Mouse (Mus musculus): ENCODE results near the gene A430005L14Rik. TPM values are rescaled to one million over a fixed set of nuclear protein-coding genes. Genes with fewer than 3 reads are reported as not detected.
A peak's percentile ranks its signal among the peaks of the same experiment; 100 is the strongest.

The A430005L14Rik gene
- polyA plus RNA-seq, 1 experiment, result 42.6 TPM

DNA sequence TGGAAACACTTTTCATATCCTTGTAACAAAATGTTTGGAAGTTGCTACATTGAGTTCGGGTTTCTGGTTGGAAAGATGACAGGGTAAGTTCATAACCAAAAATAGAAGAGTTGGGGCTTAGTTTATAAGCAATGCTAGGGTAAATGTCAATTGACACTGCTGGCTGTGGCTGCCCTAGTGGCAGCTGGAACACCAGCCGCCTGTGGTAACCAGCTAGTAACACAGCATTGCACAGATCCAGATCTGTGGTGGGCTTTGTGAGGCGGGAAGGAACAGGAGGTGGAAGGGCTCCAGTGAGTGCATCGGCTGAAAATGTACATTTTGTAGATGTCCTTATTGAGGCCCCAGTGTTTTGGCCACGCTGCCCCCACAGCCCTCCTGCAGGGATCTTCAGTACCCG is 18.7 kb downstream of the A430005L14Rik start:
- TF ChIP-seq CTCF (IDR thresholded peaks at IDR 0.05; ENCODE audit: low read depth, low read length) (no peak), POLR2A (IDR thresholded peaks at IDR 0.05; ENCODE audit: insufficient read depth, low read length) (no peak), EP300 (IDR thresholded peaks at IDR 0.05; ENCODE audit: insufficient read depth, low read depth, low read length) (no peak)
- Histone ChIP-seq H3K36me3 (ENCODE audit: control insufficient read depth, insufficient read depth, low read length, poor library complexity, severe bottlenecking) (no peaks in the 10 kb centered on the region), H3K9me3 (replicated peaks; ENCODE audit: control insufficient read depth, insufficient read depth, low read length, poor library complexity, severe bottlenecking) (no peaks in the 10 kb centered on the region), H3K9ac (ENCODE audit: low read depth, poor library complexity, severe bottlenecking) (no peak overlapping the region), H3K4me1 (ENCODE audit: control insufficient read depth, insufficient read depth, low read length) (no peaks in the 10 kb centered on the region), H3K27ac (ENCODE audit: insufficient read depth, low read length) (no peak overlapping the region), H3K4me3 (ENCODE audit: low read depth, low read length) (no peak overlapping the region), H3K27me3 (ENCODE audit: control insufficient read depth, insufficient read depth, low read length, poor library complexity, severe bottlenecking) (no peaks in the 10 kb centered on the region)

- no peaks in the 10 kb centered on the region for H3K4me1 ChIP-seq (ENCODE audit: control insufficient read depth, insufficient read depth, low read length)
- peaks cover 3% of the 10 kb centered on the region; the same call in 1 of the 2 replicates for H3K36me3 ChIP-seq (ENCODE audit: control insufficient read depth, insufficient read depth, low read length, poor library complexity, severe bottlenecking)
- no peaks in the 10 kb centered on the region for H3K9me3 ChIP-seq (replicated peaks; ENCODE audit: control insufficient read depth, insufficient read depth, low read length, poor library complexity, severe bottlenecking)
- H3K4me3 ChIP-seq (ENCODE audit: low read depth, low read length), result no peak overlapping the region
- H3K9ac ChIP-seq (ENCODE audit: low read depth, poor library complexity, severe bottlenecking), result no peak overlapping the region
- TF ChIP-seq POLR2A (IDR thresholded peaks at IDR 0.05; ENCODE audit: insufficient read depth, low read length) (no peak), EP300 (IDR thresholded peaks at IDR 0.05; ENCODE audit: insufficient read depth, low read depth, low read length) (no peak), CTCF (IDR thresholded peaks at IDR 0.05; ENCODE audit: low read depth, low read length) (no peak)
- H3K27me3 ChIP-seq (ENCODE audit: control insufficient read depth, insufficient read depth, low read length, poor library complexity, severe bottlenecking), result no peaks in the 10 kb centered on the region
- no peak overlapping the region for H3K27ac ChIP-seq (ENCODE audit: insufficient read depth, low read length)
Observed at GRCm38 (mm10) chr4:153979243-153979642, 22.2 kb downstream of the A430005L14Rik start.

DNA sequence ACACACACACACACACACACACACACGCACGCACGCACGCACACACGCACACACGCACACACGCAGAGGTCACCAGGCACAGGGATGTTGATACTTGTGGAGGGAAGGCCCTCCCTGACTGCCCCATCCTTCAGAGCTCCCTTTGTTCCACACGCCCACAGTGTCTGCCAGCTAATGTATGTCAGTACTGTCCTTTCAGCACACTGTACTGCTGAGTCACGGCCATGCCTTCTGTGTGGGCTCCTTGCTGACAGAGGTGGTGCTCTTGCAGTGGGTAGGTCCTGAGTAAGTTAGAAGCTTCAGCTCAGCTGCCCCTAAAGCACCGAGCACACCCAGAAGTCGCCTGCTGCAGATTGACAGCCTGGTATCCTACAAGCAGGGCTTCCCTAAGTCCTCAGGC is 23.4 kb downstream of the A430005L14Rik start:
- peaks cover 3% of the 10 kb centered on the region; the same call in 1 of the 2 replicates for H3K36me3 ChIP-seq (ENCODE audit: control insufficient read depth, insufficient read depth, low read length, poor library complexity, severe bottlenecking)

GRCm38 (mm10) chr4:153992715-153993114 is 35.7 kb downstream of the A430005L14Rik start:
- H3K4me3 ChIP-seq (ENCODE audit: low read depth, low read length), result no peak overlapping the region
- no peak overlapping the region for H3K9ac ChIP-seq (ENCODE audit: low read depth, poor library complexity, severe bottlenecking)
- H3K4me1 ChIP-seq (ENCODE audit: control insufficient read depth, insufficient read depth, low read length), result peaks cover 3% of the 10 kb centered on the region
- no peaks in the 10 kb centered on the region for H3K9me3 ChIP-seq (replicated peaks; ENCODE audit: control insufficient read depth, insufficient read depth, low read length, poor library complexity, severe bottlenecking)
- H3K27ac ChIP-seq (ENCODE audit: insufficient read depth, low read length), result no peak overlapping the region
- H3K36me3 ChIP-seq (ENCODE audit: control insufficient read depth, insufficient read depth, low read length, poor library complexity, severe bottlenecking), result no peaks in the 10 kb centered on the region; the same call in 1 of the 2 replicates
- no peak for TF ChIP-seq EP300 (IDR thresholded peaks at IDR 0.05; ENCODE audit: insufficient read depth, low read depth, low read length)
- no peak for TF ChIP-seq POLR2A (IDR thresholded peaks at IDR 0.05; ENCODE audit: insufficient read depth, low read length)
- no peaks in the 10 kb centered on the region for H3K27me3 ChIP-seq (ENCODE audit: control insufficient read depth, insufficient read depth, low read length, poor library complexity, severe bottlenecking)

More for the DNA sequence above, 23.4 kb downstream of the A430005L14Rik start:
- no peaks in the 10 kb centered on the region for H3K27me3 ChIP-seq (ENCODE audit: control insufficient read depth, insufficient read depth, low read length, poor library complexity, severe bottlenecking)
- H3K4me1 ChIP-seq (ENCODE audit: control insufficient read depth, insufficient read depth, low read length), result no peaks in the 10 kb centered on the region
- no peaks in the 10 kb centered on the region for H3K9me3 ChIP-seq (replicated peaks; ENCODE audit: control insufficient read depth, insufficient read depth, low read length, poor library complexity, severe bottlenecking)
- no peak overlapping the region for H3K27ac ChIP-seq (ENCODE audit: insufficient read depth, low read length)
- no peak overlapping the region for H3K4me3 ChIP-seq (ENCODE audit: low read depth, low read length)
- TF ChIP-seq CTCF (IDR thresholded peaks at IDR 0.05; ENCODE audit: low read depth, low read length) (no peak), POLR2A (IDR thresholded peaks at IDR 0.05; ENCODE audit: insufficient read depth, low read length) (no peak), EP300 (IDR thresholded peaks at IDR 0.05; ENCODE audit: insufficient read depth, low read depth, low read length) (no peak)
- no peak overlapping the region for H3K9ac ChIP-seq (ENCODE audit: low read depth, poor library complexity, severe bottlenecking)

DNA sequence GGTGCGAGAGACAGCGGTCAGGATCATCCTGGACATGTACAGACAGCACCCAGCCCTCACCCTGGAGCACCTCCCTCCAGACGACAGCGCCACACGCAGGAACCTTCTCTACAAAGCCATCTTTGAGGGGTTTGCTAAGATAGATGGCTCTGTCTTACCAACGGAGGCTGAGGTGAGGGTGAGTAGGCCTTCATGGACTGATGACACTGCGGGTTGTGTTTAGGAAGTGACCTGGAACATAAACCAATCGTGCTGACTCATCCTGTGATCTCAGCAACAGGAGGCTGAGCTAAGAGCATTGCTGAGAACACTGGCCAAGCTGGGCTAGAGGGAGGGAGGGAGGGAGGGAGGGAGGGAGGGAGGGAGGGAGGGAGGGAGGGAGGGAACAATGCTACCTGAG is 36.5 kb downstream of the A430005L14Rik start:
- no peaks in the 10 kb centered on the region for H3K27me3 ChIP-seq (ENCODE audit: control insufficient read depth, insufficient read depth, low read length, poor library complexity, severe bottlenecking)
- peaks cover 3% of the 10 kb centered on the region for H3K4me1 ChIP-seq (ENCODE audit: control insufficient read depth, insufficient read depth, low read length)
- H3K9ac ChIP-seq (ENCODE audit: low read depth, poor library complexity, severe bottlenecking), result no peak overlapping the region
- no peak for TF ChIP-seq CTCF (IDR thresholded peaks at IDR 0.05; ENCODE audit: low read depth, low read length)
- TF ChIP-seq POLR2A (IDR thresholded peaks at IDR 0.05; ENCODE audit: insufficient read depth, low read length), result no peak
- no peak for TF ChIP-seq EP300 (IDR thresholded peaks at IDR 0.05; ENCODE audit: insufficient read depth, low read depth, low read length)
- peak overlapping the region; percentile 31 for H3K4me3 ChIP-seq (ENCODE audit: low read depth, low read length)
- H3K36me3 ChIP-seq (ENCODE audit: control insufficient read depth, insufficient read depth, low read length, poor library complexity, severe bottlenecking), result no peaks in the 10 kb centered on the region; the same call in 1 of the 2 replicates
- H3K9me3 ChIP-seq (replicated peaks; ENCODE audit: control insufficient read depth, insufficient read depth, low read length, poor library complexity, severe bottlenecking), result no peaks in the 10 kb centered on the region
- peak overlapping the region; percentile 29; the same call in 1 of the 2 replicates for H3K27ac ChIP-seq (ENCODE audit: insufficient read depth, low read length)

- H3K36me3 ChIP-seq (ENCODE audit: control insufficient read depth, insufficient read depth, low read length, poor library complexity, severe bottlenecking), result no peaks in the 10 kb centered on the region
- H3K27me3 ChIP-seq (ENCODE audit: control insufficient read depth, insufficient read depth, low read length, poor library complexity, severe bottlenecking), result no peaks in the 10 kb centered on the region
- no peaks in the 10 kb centered on the region for H3K4me1 ChIP-seq (ENCODE audit: control insufficient read depth, insufficient read depth, low read length)
- H3K9me3 ChIP-seq (replicated peaks; ENCODE audit: control insufficient read depth, insufficient read depth, low read length, poor library complexity, severe bottlenecking), result no peaks in the 10 kb centered on the region
- H3K27ac ChIP-seq (ENCODE audit: insufficient read depth, low read length), result no peak overlapping the region
- H3K4me3 ChIP-seq (ENCODE audit: low read depth, low read length), result no peak overlapping the region
- no peak for TF ChIP-seq CTCF (IDR thresholded peaks at IDR 0.05; ENCODE audit: low read depth, low read length)
- no peak for TF ChIP-seq EP300 (IDR thresholded peaks at IDR 0.05; ENCODE audit: insufficient read depth, low read depth, low read length)
- no peak for TF ChIP-seq POLR2A (IDR thresholded peaks at IDR 0.05; ENCODE audit: insufficient read depth, low read length)
- H3K9ac ChIP-seq (ENCODE audit: low read depth, poor library complexity, severe bottlenecking), result no peak overlapping the region
Observed at GRCm38 (mm10) chr4:154005488-154005887, 48.5 kb downstream of the A430005L14Rik start.

Data from ES-Bruce4 (cell line).